Mouse (Mus musculus) C2C12 (cell line): ENCODE results near the gene Ap2s1. TPM values are rescaled to one million over a fixed set of nuclear protein-coding genes. Genes with fewer than 3 reads are reported as not detected.

Source experiments
- H3K27me3 ChIP-seq: one replicate; pipeline ENCODE4 v1.6.1; 2011; ENCODE audit not compliant: control insufficient read depth, insufficient read depth, insufficient read length
- H3K36me3 ChIP-seq: one replicate; pipeline ENCODE4 v1.6.1; 2011; ENCODE audit not compliant: control insufficient read depth, insufficient read depth
- H3K4me3 ChIP-seq: one replicate; pipeline ENCODE4 v1.5.1; 2011; ENCODE audit warnings: mild to moderate bottlenecking, control low read depth; ENCODE audit not compliant: poor library complexity, insufficient read depth, severe bottlenecking
- H3K79me2 ChIP-seq: one replicate; pipeline ENCODE4 v1.6.1; 2011; ENCODE audit not compliant: control insufficient read depth, insufficient read depth
- H3K79me3 ChIP-seq: one replicate; pipeline ENCODE4 v1.6.1; 2011; ENCODE audit warnings: low read depth, control low read depth
- H3ac ChIP-seq: one replicate; pipeline ENCODE3; 2011; ENCODE audit warnings: low read depth; ENCODE audit not compliant: control insufficient read depth, insufficient read length
- CEBPB ChIP-seq: IDR thresholded peaks from one replicate; pipeline ENCODE4 v1.6.1; 2011; ENCODE audit warnings: low read depth, mild to moderate bottlenecking, control low read depth, moderate library complexity
- CTCF ChIP-seq: IDR thresholded peaks from one replicate; pipeline ENCODE4 v1.5.1; 2011; ENCODE audit not compliant: control insufficient read depth, insufficient read depth, insufficient read length
- FOSL1 ChIP-seq: IDR thresholded peaks from one replicate; pipeline ENCODE4 v1.8.0; 2011; ENCODE audit warnings: mild to moderate bottlenecking, low read length; ENCODE audit not compliant: poor library complexity, insufficient read depth, severe bottlenecking
- MAX ChIP-seq: IDR thresholded peaks from one replicate; pipeline ENCODE4 v1.6.1; 2011; ENCODE audit warnings: mild to moderate bottlenecking, control low read depth
- MYOD1 ChIP-seq: IDR thresholded peaks from one replicate; pipeline ENCODE4 v1.6.1; 2011; ENCODE audit warnings: low read depth; ENCODE audit not compliant: control insufficient read depth, insufficient read length
- MYOG ChIP-seq: IDR thresholded peaks from one replicate; pipeline ENCODE4 v1.6.1; 2011; ENCODE audit not compliant: control insufficient read depth, insufficient read length; ENCODE audit errors: extremely low read depth
- USF1 ChIP-seq: IDR thresholded peaks from one replicate; pipeline ENCODE4 v1.6.1; 2011; ENCODE audit warnings: low read depth, mild to moderate bottlenecking, control low read depth, moderate library complexity
- polyA plus RNA-seq: library from polyadenylated mRNA; unstranded; fragments of >200 nt; fragmentation: generic; extraction: Trizol; gene quantifications from one replicate; pipeline ENCODE4 v1.2.1, GENCODE M21; 2012; ENCODE audit warnings: missing spikeins

Gene Ap2s1
- polyA plus RNA-seq, 1 experiment = 301 TPM

DNA sequence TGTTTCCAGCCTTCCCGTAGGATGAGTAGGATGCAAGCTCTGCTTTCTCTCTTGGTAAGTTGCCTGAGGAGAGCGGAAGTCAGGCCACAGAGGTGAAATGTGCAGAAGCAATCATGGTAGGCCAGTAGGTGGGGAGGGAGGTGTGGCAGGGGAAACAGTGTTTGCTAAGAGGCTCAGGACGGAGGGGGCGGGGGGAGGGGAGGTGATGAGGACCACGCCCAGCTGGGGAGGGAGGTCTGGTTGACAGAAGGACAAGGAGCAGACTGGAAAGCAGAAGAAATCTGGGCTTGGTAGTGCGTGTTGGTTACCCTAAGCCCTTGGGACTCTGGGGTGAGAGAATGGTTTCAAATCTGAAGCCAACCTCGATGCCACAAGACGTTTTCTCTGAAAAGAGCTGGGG, 22.1 kb downstream of the Ap2s1 start:
- no peaks in the 10 kb centered on the region for H3K36me3 ChIP-seq
- H3K4me3 ChIP-seq = no peak overlapping the region
- TF ChIP-seq MYOG = no peak
- no peaks in the 10 kb centered on the region for H3K79me2 ChIP-seq
- no peak overlapping the region for H3ac ChIP-seq
- no peaks in the 10 kb centered on the region for H3K27me3 ChIP-seq
- H3K79me3 ChIP-seq = no peaks in the 10 kb centered on the region

DNA sequence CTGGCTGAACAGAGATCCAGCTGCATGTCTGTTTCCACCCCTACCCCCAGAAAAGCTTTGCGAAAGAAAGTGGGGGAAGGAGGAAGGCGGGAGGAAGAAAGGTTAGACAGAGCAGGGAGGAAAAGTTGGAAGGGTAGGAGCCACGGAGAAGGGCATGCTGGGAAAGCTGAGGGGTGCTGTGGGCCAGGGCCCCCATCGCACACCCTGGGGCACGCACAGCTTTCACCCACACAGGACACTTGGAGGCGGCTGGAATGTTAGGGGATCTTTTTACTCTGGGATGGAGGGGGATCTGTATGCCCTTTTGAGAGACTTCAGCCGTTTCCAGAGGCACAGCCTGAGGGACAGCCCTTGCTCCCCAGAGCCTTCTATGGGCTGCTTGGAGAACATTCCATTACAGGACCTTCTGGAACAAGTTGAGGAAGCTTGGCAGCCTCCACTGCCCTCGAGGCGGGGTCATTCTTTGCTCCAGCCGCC, 22.8 kb downstream of the Ap2s1 start:
- Histone ChIP-seq H3ac (no peak overlapping the region), H3K4me3 (no peak overlapping the region), H3K27me3 (no peaks in the 10 kb centered on the region), H3K79me3 (no peaks in the 10 kb centered on the region), H3K79me2 (no peaks in the 10 kb centered on the region), H3K36me3 (no peaks in the 10 kb centered on the region)
- no peak for TF ChIP-seq CTCF
- TF ChIP-seq MYOG = no peak
- TF ChIP-seq MYOD1 = no peak
- no peak for TF ChIP-seq FOSL1
- TF ChIP-seq MAX = no peak
- no peak for TF ChIP-seq USF1
- TF ChIP-seq CEBPB = no peak

DNA sequence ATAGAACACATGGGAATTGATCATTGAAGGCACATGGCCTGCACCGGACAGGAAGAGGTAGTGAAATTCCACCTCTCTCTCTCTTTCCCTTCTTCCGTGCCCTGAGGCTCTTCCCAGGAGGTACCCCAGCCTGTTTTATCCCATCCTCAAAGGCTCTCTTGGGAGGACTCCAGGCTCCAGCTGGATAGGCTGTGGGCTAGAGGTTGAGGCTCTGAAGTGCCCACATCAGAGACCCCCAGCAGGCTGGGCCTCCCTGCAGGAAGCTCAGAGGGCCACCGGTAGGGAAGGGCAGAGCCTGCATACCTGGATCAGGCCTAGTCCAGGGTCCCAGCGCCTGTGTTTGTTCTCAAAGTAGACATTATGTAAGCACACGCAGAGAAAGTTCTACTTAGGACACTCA, 23.4 kb downstream of the Ap2s1 start:
- H3ac ChIP-seq = no peak overlapping the region
- no peaks in the 10 kb centered on the region for H3K79me2 ChIP-seq
- no peak overlapping the region for H3K4me3 ChIP-seq
- TF ChIP-seq FOSL1 (no peak), MAX (no peak), MYOG (no peak), USF1 (no peak), CEBPB (no peak), CTCF (no peak), MYOD1 (no peak)
- H3K36me3 ChIP-seq = no peaks in the 10 kb centered on the region
- H3K79me3 ChIP-seq = no peaks in the 10 kb centered on the region
- no peaks in the 10 kb centered on the region for H3K27me3 ChIP-seq

DNA sequence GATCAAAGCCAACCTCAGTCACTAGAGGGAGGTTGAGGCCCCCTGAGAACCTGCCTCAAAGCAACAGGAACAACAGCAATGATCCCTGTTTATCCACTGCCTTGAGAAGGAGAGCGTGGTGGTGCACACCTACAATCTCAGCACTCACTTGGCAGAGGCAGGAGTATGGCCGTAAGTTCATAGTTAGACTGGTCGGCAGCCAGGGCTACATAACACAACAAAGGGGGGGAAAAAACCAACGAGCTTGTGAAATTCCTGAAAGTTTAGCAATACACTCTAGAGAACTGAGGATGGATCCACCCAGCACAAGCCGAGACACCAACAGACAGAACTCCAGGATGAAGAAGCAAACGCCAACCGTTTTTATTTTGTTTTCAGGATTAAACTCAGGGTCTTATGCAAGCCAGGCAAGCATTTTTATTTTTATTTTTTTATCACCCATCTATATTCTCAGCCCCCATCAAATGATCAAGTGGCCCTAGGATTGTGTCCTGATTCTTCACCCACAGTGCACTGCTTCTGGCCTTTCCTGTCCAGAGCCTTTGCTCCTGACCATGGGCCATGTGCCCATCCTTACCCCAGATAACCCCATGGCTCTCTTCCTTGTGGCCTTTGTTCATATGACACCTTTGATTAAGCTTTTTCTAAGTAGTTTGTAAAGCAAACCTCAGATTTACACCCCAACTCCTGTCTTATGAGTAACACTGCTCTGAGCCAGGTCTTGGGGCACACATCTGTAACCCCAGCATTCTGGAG, 25.4 kb downstream of the Ap2s1 start:
- no peaks in the 10 kb centered on the region for H3K79me2 ChIP-seq
- TF ChIP-seq MYOG = no peak
- TF ChIP-seq MYOD1 = no peak
- no peak for TF ChIP-seq CTCF
- no peak for TF ChIP-seq USF1
- TF ChIP-seq CEBPB = no peak
- TF ChIP-seq MAX = no peak
- TF ChIP-seq FOSL1 = no peak
- no peaks in the 10 kb centered on the region for H3K27me3 ChIP-seq
- H3ac ChIP-seq = no peak overlapping the region
- H3K36me3 ChIP-seq = no peaks in the 10 kb centered on the region
- H3K79me3 ChIP-seq = no peaks in the 10 kb centered on the region
- H3K4me3 ChIP-seq = no peak overlapping the region

DNA sequence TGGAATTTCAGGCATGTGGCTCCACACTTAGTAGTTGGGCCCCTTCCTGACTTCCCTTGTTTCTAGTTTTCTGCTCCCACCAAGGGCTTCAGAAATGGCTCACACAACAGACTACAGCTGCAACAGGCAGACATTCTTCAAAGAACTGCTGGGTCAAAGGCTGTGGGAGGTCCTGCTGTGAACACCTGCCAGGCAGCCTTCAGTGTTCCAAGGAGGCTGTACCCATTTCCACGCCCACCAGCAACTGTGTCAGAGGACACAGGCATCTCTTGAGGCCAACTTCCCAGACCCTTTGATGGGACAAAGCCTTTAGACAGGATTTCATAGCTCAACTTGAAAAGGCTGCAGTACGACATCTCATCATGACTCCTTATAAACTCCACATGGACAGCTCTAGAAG, 28.2 kb downstream of the Ap2s1 start:
- no peaks in the 10 kb centered on the region for H3K36me3 ChIP-seq
- H3K4me3 ChIP-seq = no peak overlapping the region
- TF ChIP-seq CEBPB (no peak), FOSL1 (no peak), CTCF (no peak), MYOD1 (no peak), MAX (no peak), USF1 (no peak)
- H3ac ChIP-seq = no peak overlapping the region
- H3K27me3 ChIP-seq = no peaks in the 10 kb centered on the region
- H3K79me2 ChIP-seq = no peaks in the 10 kb centered on the region
- H3K79me3 ChIP-seq = no peaks in the 10 kb centered on the region

DNA sequence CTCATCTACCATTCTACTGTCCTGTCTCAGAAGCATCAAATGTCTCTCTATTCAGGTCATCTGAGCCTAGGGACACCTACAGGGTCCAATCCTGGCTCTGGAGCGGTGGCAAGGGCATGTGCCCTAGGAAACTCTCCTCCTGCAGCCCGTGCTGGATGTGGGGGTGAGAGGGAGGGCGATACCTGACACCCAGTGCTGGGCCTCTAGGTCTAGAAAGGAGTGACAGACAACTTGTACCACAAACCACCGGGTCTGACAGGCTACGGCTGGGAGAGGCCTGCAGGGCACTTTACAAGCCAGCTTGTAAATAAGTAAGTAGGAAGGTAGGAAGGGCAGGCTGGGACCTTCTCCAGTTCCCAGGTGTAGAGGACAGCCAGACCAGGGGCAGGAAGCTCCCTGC, 37.7 kb downstream of the Ap2s1 start:
- H3K27me3 ChIP-seq = no peaks in the 10 kb centered on the region
- H3K79me2 ChIP-seq = no peaks in the 10 kb centered on the region
- no peak overlapping the region for H3K4me3 ChIP-seq
- H3K36me3 ChIP-seq = no peaks in the 10 kb centered on the region
- TF ChIP-seq USF1 = no peak
- TF ChIP-seq MYOD1 = no peak
- no peak for TF ChIP-seq CTCF
- TF ChIP-seq FOSL1 = no peak
- TF ChIP-seq MYOG = no peak
- TF ChIP-seq MAX = no peak
- no peak for TF ChIP-seq CEBPB
- no peaks in the 10 kb centered on the region for H3K79me3 ChIP-seq
- no peak overlapping the region for H3ac ChIP-seq
